Mouse (Mus musculus): ENCODE measurements around the gene Fermt2. TPM values are rescaled to one million over a fixed set of nuclear protein-coding genes. Genes with fewer than 3 reads are reported as not detected.
A peak's percentile ranks its signal among the peaks of the same experiment; 100 is the strongest.
"Not testable (repeated sequence)": the region's sequence is repeated elsewhere in the genome, so short reads cannot be mapped to it uniquely, and the experiment has no call there.

The Fermt2 gene
- polyA plus RNA-seq, 1 experiment from 2014 or later, result 304 TPM

- Histone ChIP-seq H3K4me2 (ENCODE audit: low read depth, low read length) (no peak overlapping the region), H3K27ac (ENCODE audit: low read length) (no peak overlapping the region), H3K9ac (ENCODE audit: low read length) (no peak overlapping the region), H3K9me3 (ENCODE audit: control insufficient read depth, low read length) (no peaks in the 10 kb centered on the region), H3K4me3 (ENCODE audit: low read length) (no peak overlapping the region), H3K4me1 (replicated peaks; ENCODE audit: control insufficient read depth, insufficient read depth, low read length) (no peaks in the 10 kb centered on the region), H3K36me3 (ENCODE audit: control insufficient read depth, insufficient read depth, low read length) (peaks cover 18% of the 10 kb centered on the region), H3K27me3 (ENCODE audit: control insufficient read depth, insufficient read depth, low read depth, low read length) (no peaks in the 10 kb centered on the region)
- WGBS, result 95% methylated on average over 11 of the region's 11 CpGs
- no peak for ATAC-seq (ENCODE audit: low read depth)
Measured at GRCm38 (mm10) chr14:45500052-45500451, 29.9 kb downstream of the Fermt2 start.

DNA sequence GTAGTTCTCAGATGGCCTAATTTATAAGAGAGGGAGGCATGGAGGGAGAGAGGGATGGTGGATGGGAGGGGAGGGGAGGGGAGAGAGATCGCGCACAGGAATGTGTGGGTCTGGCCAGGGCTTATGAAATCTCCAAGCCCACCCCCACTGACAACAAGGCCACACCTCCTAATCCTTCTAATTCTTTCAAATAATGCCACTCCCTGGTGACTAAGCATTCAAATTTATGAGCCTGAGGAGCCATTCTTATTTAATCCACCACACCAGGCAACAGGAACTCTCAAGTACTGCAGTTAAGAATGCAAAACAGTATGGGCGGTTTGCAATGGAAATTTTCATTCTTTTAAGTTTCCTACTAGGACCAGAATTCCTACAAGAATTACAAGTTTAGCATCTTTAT is 32.8 kb downstream of the Fermt2 start:
- Histone ChIP-seq H3K9me3 (ENCODE audit: control insufficient read depth, low read length) (no peaks in the 10 kb centered on the region), H3K4me2 (ENCODE audit: low read depth, low read length) (no peak overlapping the region), H3K9ac (ENCODE audit: low read length) (no peak overlapping the region), H3K36me3 (ENCODE audit: control insufficient read depth, insufficient read depth, low read length) (peaks cover 24% of the 10 kb centered on the region), H3K4me1 (replicated peaks; ENCODE audit: control insufficient read depth, insufficient read depth, low read length) (0 out of 2 replicates have a peak, but pooled peaks cover 4% of the 10 kb centered on the region), H3K27ac (ENCODE audit: low read length) (no peak overlapping the region), H3K27me3 (ENCODE audit: control insufficient read depth, insufficient read depth, low read depth, low read length) (no peaks in the 10 kb centered on the region), H3K4me3 (ENCODE audit: low read length) (no peak overlapping the region)
- no peak for ATAC-seq (ENCODE audit: low read depth)
- WGBS, result 96% methylated on average over 3 of the region's 3 CpGs

GRCm38 (mm10) chr14:45495810-45496209 is 34.1 kb downstream of the Fermt2 start:
- H3K27ac ChIP-seq (ENCODE audit: low read length); H3K9me3 ChIP-seq (ENCODE audit: control insufficient read depth, low read length); H3K9ac ChIP-seq (ENCODE audit: low read length); H3K4me3 ChIP-seq (ENCODE audit: low read length); H3K27me3 ChIP-seq (ENCODE audit: control insufficient read depth, insufficient read depth, low read depth, low read length); H3K4me2 ChIP-seq (ENCODE audit: low read depth, low read length); ATAC-seq (ENCODE audit: low read depth): not testable (repeated sequence)
- H3K36me3 ChIP-seq (ENCODE audit: control insufficient read depth, insufficient read depth, low read length), result peaks cover 24% of the 10 kb centered on the region
- H3K4me1 ChIP-seq (replicated peaks; ENCODE audit: control insufficient read depth, insufficient read depth, low read length), result peaks cover 13% of the 10 kb centered on the region
- 93% methylated on average over 14 of the region's 14 CpGs for WGBS

DNA sequence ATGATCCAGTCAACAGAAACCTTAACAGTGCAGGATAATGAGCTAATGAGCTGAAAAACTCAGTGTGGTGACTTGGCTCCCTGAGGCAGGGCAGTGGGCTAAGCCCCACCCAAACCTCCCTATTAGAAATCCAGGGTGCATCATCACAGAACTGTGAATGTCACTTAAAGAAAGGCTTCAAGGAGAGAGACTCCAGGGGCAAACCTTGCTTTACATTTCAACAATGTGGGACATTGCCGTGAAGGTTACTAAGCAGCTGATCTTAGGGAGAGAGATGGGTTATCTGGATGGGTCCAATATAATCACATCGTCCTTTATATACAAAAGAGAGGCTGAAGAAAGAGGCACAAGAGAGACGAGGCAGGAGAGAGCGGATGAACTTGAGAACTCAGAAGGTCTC is 36.0 kb downstream of the Fermt2 start:
- Histone ChIP-seq H3K36me3 (ENCODE audit: control insufficient read depth, insufficient read depth, low read length) (peaks cover 17% of the 10 kb centered on the region), H3K4me1 (replicated peaks; ENCODE audit: control insufficient read depth, insufficient read depth, low read length) (peaks cover 13% of the 10 kb centered on the region), H3K9me3 (ENCODE audit: control insufficient read depth, low read length) (no peaks in the 10 kb centered on the region), H3K4me2 (ENCODE audit: low read depth, low read length) (no peak overlapping the region), H3K27me3 (ENCODE audit: control insufficient read depth, insufficient read depth, low read depth, low read length) (no peaks in the 10 kb centered on the region), H3K4me3 (ENCODE audit: low read length) (no peak overlapping the region), H3K27ac (ENCODE audit: low read length) (no peak overlapping the region), H3K9ac (ENCODE audit: low read length) (no peak overlapping the region)
- no peak for ATAC-seq (ENCODE audit: low read depth)
- 92% methylated on average over 4 of the region's 4 CpGs for WGBS

- WGBS, result 92% methylated on average over 4 of the region's 4 CpGs
- Histone ChIP-seq H3K4me3 (ENCODE audit: low read length) (no peak overlapping the region), H3K9ac (ENCODE audit: low read length) (no peak overlapping the region), H3K36me3 (ENCODE audit: control insufficient read depth, insufficient read depth, low read length) (peaks cover 15% of the 10 kb centered on the region), H3K4me1 (replicated peaks; ENCODE audit: control insufficient read depth, insufficient read depth, low read length) (peaks cover 13% of the 10 kb centered on the region), H3K4me2 (ENCODE audit: low read depth, low read length) (no peak overlapping the region), H3K9me3 (ENCODE audit: control insufficient read depth, low read length) (no peaks in the 10 kb centered on the region), H3K27me3 (ENCODE audit: control insufficient read depth, insufficient read depth, low read depth, low read length) (no peaks in the 10 kb centered on the region), H3K27ac (ENCODE audit: low read length) (peak overlapping the region; percentile 54)
- ATAC-seq (ENCODE audit: low read depth), result no peak
Measured at GRCm38 (mm10) chr14:45492668-45493067, 37.2 kb downstream of the Fermt2 start.

GRCm38 (mm10) chr14:45492038-45492437 is 37.9 kb downstream of the Fermt2 start:
- no peaks in the 10 kb centered on the region for H3K27me3 ChIP-seq (ENCODE audit: control insufficient read depth, insufficient read depth, low read depth, low read length)
- H3K27ac ChIP-seq (ENCODE audit: low read length), result peak overlapping the region; percentile 54
- H3K4me2 ChIP-seq (ENCODE audit: low read depth, low read length), result no peak overlapping the region
- ATAC-seq (ENCODE audit: low read depth), result peak; percentile 94
- 20% methylated on average over 4 of the region's 4 CpGs for WGBS
- H3K9me3 ChIP-seq (ENCODE audit: control insufficient read depth, low read length), result no peaks in the 10 kb centered on the region
- no peak overlapping the region for H3K9ac ChIP-seq (ENCODE audit: low read length)
- H3K4me3 ChIP-seq (ENCODE audit: low read length), result no peak overlapping the region
- peaks cover 15% of the 10 kb centered on the region for H3K36me3 ChIP-seq (ENCODE audit: control insufficient read depth, insufficient read depth, low read length)
- peaks cover 13% of the 10 kb centered on the region for H3K4me1 ChIP-seq (replicated peaks; ENCODE audit: control insufficient read depth, insufficient read depth, low read length)

- H3K9ac ChIP-seq (ENCODE audit: low read length); H3K4me1 ChIP-seq (replicated peaks; ENCODE audit: control insufficient read depth, insufficient read depth, low read length); ATAC-seq (ENCODE audit: low read depth); H3K4me2 ChIP-seq (ENCODE audit: low read depth, low read length); H3K27me3 ChIP-seq (ENCODE audit: control insufficient read depth, insufficient read depth, low read depth, low read length); H3K27ac ChIP-seq (ENCODE audit: low read length); H3K4me3 ChIP-seq (ENCODE audit: low read length); H3K9me3 ChIP-seq (ENCODE audit: control insufficient read depth, low read length): not testable (repeated sequence)
- WGBS, result 97% methylated on average over 2 of the region's 2 CpGs
- H3K36me3 ChIP-seq (ENCODE audit: control insufficient read depth, insufficient read depth, low read length), result peaks cover 12% of the 10 kb centered on the region
Measured at GRCm38 (mm10) chr14:45487201-45487600, 42.7 kb downstream of the Fermt2 start.

- not testable (repeated sequence) for H3K4me3 ChIP-seq (ENCODE audit: low read length); ATAC-seq (ENCODE audit: low read depth); H3K9me3 ChIP-seq (ENCODE audit: control insufficient read depth, low read length); H3K27me3 ChIP-seq (ENCODE audit: control insufficient read depth, insufficient read depth, low read depth, low read length); H3K4me2 ChIP-seq (ENCODE audit: low read depth, low read length); H3K27ac ChIP-seq (ENCODE audit: low read length); H3K9ac ChIP-seq (ENCODE audit: low read length)
- 85% methylated on average over 11 of the region's 11 CpGs for WGBS
- H3K36me3 ChIP-seq (ENCODE audit: control insufficient read depth, insufficient read depth, low read length), result peaks cover 29% of the 10 kb centered on the region
- H3K4me1 ChIP-seq (replicated peaks; ENCODE audit: control insufficient read depth, insufficient read depth, low read length), result peaks cover 12% of the 10 kb centered on the region
Measured at GRCm38 (mm10) chr14:45483361-45483760, 46.6 kb downstream of the Fermt2 start.

- no peaks in the 10 kb centered on the region for H3K9me3 ChIP-seq (ENCODE audit: control insufficient read depth, low read length)
- WGBS, result 30% methylated on average over 9 of the region's 9 CpGs
- H3K27ac ChIP-seq (ENCODE audit: low read length), result peak overlapping the region; percentile 86
- H3K36me3 ChIP-seq (ENCODE audit: control insufficient read depth, insufficient read depth, low read length), result peaks cover 34% of the 10 kb centered on the region
- peaks cover 21% of the 10 kb centered on the region for H3K4me1 ChIP-seq (replicated peaks; ENCODE audit: control insufficient read depth, insufficient read depth, low read length)
- no peak overlapping the region for H3K9ac ChIP-seq (ENCODE audit: low read length)
- H3K4me3 ChIP-seq (ENCODE audit: low read length), result no peak overlapping the region
- no peak overlapping the region for H3K4me2 ChIP-seq (ENCODE audit: low read depth, low read length)
- no peaks in the 10 kb centered on the region for H3K27me3 ChIP-seq (ENCODE audit: control insufficient read depth, insufficient read depth, low read depth, low read length)
- peak; percentile 44; the same call in 1 of the 2 replicates for ATAC-seq (ENCODE audit: low read depth)
Measured at GRCm38 (mm10) chr14:45478977-45479806, 50.7 kb downstream of the Fermt2 start.
